Mouse (Mus musculus) heart, adult 10 weeks (tissue): Measurements from ENCODE around the gene Gm5485. TPM values are rescaled to one million over a fixed set of nuclear protein-coding genes. Genes with fewer than 3 reads are reported as not detected.

Source experiments
- polyA plus RNA-seq: library from polyadenylated mRNA; stranded (reverse); fragments of 350-450 nt; fragmentation: Illumina TruSeq; extraction: RNeasy Lipid Tissue Mini Kit (QIAGEN cat#74804); gene quantifications from one replicate; pipeline ENCODE4 v1.2.3, GENCODE M21; 2014; ENCODE audit warnings: low read depth, low replicate concordance

The Gm5485 gene
- polyA plus RNA-seq, result not detected

DNA sequence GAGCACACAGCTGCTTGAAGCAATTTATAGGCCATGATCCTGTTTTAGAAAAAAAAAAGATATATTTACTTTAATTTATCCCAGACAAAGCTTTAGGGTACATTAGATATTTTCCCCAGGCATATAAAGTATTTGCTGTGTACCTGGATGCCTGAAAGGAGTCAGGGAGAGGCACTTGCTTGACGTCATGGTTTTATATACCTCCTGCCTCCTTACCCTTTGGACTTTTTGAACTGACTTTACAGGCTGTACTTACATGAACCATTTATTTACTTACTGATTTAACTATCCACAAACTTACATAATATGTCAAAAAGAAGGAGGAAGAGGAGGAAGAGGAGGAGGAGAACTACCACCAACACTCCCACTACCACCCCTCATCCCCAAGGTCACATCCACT is at the start of gene Gm5485:
Gene Gm5485, minus strand, starts transcription at position 171 of the 400 bp plus-strand sequence.

GRCm38 (mm10) chr16:48431027-48431426 is 18.8 kb upstream of the Gm5485 start, which contains the start of gene Morc1:
Morc1 (plus strand) TSS chr16:48431237.

Other genes with a start within 250 kb of the Gm5485 start
- not detected for gene Dppa4, start 128.7 kb downstream of the Gm5485 start, polyA plus RNA-seq
- gene Dppa2, start 108.5 kb downstream of the Gm5485 start, polyA plus RNA-seq, result not detected
- not detected for gene Morc1, start 18.8 kb upstream of the Gm5485 start, polyA plus RNA-seq